Mouse (Mus musculus): ENCODE measurements around the gene Fam69b.
A peak's percentile ranks its signal among the peaks of the same experiment; 100 is the strongest.

Gene Fam69b

DNA sequence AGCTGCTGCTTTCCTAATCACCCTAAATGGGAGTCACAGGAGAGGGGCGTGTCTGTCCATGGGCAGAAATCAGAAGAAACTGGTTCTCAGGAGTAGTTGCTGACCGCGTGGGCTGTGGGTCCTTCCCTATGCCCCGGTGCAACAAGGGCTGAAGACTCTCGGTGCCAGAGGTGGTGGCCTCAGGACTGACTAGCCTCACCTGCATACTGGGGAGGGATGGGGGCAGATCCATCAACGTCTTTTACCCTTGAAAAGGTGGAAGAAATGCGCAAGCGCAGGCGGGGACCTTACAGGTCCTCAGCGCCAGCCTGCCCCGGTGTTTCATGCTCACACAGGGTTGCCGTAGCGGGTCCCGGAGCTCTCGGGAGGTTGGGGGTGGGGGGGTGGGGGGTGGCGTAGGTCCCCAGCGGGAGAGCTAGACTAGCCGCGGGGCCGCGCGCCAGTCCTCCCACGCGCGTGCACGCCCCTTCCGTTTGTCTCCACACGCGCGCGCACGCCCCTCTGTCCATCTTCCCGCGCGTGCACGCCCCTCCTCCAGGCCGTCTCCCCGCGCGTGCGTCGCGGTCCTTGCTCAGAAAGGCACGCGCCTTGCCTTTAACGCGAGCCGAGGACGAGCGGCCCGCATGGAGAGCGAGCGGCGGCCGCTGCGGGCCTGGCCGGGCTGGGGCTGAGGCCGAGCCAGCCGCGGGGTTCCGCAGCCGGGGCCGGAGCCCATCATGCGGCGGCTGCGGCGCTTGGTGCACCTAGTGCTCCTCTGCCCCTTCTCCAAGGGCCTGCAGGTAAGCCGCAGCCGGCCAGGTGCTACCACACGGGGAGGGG lies at the start of gene Fam69b:
Gene Fam69b, plus strand, starts transcription at position 537 of the 819 bp plus-strand sequence.
- DNase-seq (ENCODE audit: low spot score in 2 of 2): peak; percentile 39 to 53

- no peak for DNase-seq (ENCODE audit: low spot score in 2 of 2)
Measured at GRCm38 (mm10) chr2:26579714-26580113, 48.5 kb upstream of the Fam69b start, which contains the start of gene Egfl7. Gene Egfl7 (plus strand): TSS chr2:26580014.

DNA sequence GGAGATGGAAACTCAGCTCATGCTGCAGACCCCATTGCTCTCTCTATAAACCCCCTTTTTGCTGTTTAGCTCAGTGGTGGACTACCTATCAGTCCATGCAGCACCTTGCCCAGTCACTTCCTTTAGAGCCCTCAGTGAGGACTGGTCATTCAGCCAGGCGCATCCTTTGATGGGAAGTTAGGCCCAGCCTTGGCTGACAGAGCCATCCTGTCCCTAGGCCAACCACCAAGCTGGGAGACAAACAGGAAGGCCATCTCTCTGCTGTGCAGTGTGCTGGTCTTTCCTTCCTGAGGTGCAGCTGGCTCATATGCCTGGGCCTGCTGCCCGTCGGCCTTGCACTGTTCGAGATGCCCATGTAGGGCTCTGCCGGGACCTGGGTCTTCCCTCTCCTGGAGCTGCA lies 47.5 kb upstream of the Fam69b start:
- no peak for DNase-seq (ENCODE audit: low spot score in 2 of 2)

- no peak for DNase-seq (ENCODE audit: low spot score in 2 of 2)
Measured at GRCm38 (mm10) chr2:26582203-26582602, 46.1 kb upstream of the Fam69b start.

GRCm38 (mm10) chr2:26582741-26583140 lies 45.5 kb upstream of the Fam69b start:
- no peak for DNase-seq (ENCODE audit: low spot score in 2 of 2)

DNA sequence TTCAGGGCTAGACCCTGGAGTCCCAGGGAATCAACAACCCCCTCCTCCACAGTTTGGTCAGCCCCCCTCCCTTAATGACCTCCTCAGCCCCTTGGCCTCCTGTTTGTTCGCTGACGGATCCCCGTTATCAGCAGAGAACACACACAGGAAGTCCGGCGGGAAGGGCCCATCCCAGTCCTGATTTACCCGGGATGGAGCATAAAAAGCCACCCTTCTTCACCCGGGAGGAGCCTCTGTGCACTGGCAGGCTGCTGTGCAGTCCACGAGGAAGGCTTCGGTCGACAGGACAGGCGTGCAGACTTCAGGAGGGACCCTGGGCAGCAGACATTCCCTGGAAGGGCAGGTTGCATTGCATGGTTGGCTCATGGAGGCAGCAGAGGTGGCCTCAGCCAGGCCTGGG lies 44.6 kb upstream of the Fam69b start:
- peak in 1 of 2 experiments; percentile 61 for DNase-seq (ENCODE audit: low spot score in 2 of 2)

DNA sequence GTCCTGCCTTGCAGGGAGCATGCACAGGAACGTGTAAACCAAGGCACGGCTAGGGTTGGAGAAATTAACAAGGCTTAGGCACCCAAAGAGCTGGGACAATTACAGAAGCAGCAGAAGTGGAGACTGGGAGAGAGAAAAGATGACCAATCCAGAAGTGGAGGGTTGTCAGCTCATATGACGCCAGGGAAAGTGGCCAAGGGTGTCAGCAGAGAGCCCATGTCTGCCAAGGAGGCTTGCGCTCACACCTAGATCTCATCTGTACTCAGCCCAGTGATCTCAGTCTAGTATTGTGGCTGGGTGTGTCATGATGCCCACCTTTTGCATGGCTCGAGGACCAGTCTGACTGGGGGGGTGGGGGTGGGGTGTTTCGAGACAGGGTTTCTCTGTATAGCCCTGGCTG lies 42.5 kb upstream of the Fam69b start:
- no peak for DNase-seq (ENCODE audit: low spot score in 2 of 2)

GRCm38 (mm10) chr2:26586294-26587043 lies 41.8 kb upstream of the Fam69b start, which contains the start of gene Gm20532:
Gene Gm20532 (plus strand): TSS chr2:26586639.
- DNase-seq (ENCODE audit: low spot score in 2 of 2): peak in 1 of 2 experiments; percentile 41

DNA sequence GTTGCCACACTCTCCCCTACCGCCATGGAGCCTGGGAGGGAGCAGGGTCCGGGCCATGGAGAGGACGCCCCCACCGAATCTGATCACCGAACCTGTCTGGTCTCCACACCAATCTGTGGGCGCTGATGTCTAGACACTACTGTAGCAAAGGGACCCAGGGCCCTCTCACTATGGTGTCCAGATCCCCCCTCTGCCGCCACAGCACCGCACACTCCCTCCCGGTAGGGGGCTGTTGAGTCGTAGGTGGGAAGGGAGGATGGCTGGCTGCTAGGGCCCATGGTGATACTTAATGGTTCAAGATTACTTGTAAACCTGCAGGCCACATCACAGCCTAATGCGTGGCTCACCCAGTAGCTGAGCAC lies 41.2 kb upstream of the Fam69b start:
- no peak for DNase-seq (ENCODE audit: low spot score in 2 of 2)

DNA sequence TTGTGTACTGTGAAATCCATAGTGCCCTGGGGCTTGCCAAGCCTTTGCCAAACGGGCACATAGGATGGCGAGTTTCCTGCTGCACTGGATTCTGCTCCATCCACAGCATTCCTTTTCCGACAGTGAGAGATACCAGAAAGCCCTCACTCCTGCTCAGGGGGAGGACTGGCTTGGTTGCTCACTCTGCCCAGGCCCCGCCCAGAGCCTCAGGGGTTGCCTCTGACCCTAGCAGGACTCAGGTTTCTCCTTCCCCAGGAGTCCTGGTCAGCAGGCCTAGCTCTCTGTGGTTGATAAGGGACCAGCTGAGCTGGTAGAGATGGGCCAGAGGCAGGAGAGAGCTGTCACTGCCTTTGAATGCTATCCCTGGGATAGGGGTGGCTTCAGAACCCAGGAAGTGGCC lies 39.7 kb upstream of the Fam69b start:
- no peak for DNase-seq (ENCODE audit: low spot score in 2 of 2)

DNA sequence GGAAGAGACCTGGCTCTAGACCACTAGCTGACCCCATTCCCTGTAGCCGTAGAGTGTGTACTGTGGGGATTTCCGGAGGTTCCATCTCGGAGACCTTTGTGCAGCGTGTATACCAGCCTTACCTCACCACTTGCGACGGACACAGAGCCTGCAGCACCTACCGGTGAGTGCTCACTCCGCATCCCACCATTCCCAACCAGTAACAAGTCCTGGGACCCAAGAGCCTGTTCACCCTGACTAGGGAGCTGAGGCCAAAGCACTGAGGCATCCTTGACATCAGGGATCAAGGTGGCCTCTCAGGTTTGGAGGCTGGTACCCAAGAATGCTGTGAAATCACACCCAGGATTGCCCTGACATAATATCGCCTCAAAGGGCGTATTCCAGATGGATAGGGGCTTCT lies 39.0 kb upstream of the Fam69b start:
- DNase-seq (ENCODE audit: low spot score in 2 of 2): no peak

- no peak for DNase-seq (ENCODE audit: low spot score in 2 of 2)
Measured at GRCm38 (mm10) chr2:26590282-26590681, 38.0 kb upstream of the Fam69b start.

DNA sequence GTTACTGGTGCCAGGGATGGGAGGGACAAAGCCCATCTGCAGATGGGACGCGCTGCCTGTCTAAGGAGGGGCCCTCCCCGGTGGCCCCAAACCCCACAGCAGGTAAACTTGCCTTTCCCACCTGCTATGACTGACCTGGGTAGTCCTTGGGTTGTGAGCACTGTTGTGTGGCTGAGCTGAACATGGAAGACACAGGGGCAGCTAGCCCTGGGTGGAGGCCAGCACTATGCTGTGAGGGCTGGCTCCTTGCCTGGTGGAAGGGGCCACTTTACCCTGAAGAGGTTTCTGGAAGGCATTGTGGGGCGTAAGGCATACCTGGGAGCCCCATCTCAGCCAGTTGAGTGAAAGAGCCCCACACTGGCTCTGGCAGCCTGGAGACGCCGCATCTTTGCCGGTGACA lies 37.3 kb upstream of the Fam69b start:
- no peak for DNase-seq (ENCODE audit: low spot score in 2 of 2)

DNA sequence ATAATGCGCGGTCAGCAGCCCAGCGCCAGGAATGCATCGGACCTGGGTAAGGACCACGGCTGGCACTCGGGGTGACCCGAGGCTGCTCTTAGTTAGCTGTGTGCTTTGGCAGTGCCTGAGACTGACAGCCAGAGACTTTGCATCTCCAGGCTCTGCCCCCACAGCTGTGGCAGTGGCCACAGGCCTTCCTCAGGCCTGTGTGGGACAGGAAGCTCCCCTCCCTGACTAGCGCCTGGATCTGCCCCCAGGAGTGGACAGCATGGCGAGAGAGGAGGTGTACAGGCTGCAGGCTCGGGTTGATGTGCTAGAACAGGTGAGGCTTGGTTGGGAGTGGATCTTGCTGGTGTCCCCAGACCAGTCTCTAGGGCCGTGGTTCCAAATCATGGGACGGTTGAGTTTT lies 36.8 kb upstream of the Fam69b start:
- no peak for DNase-seq (ENCODE audit: low spot score in 2 of 2)

GRCm38 (mm10) chr2:26593211-26594021 lies 34.8 kb upstream of the Fam69b start:
- no peak for DNase-seq (ENCODE audit: low spot score in 2 of 2)

GRCm38 (mm10) chr2:26594022-26594346 lies 34.3 kb upstream of the Fam69b start:
- DNase-seq (ENCODE audit: low spot score in 2 of 2): no peak

DNA sequence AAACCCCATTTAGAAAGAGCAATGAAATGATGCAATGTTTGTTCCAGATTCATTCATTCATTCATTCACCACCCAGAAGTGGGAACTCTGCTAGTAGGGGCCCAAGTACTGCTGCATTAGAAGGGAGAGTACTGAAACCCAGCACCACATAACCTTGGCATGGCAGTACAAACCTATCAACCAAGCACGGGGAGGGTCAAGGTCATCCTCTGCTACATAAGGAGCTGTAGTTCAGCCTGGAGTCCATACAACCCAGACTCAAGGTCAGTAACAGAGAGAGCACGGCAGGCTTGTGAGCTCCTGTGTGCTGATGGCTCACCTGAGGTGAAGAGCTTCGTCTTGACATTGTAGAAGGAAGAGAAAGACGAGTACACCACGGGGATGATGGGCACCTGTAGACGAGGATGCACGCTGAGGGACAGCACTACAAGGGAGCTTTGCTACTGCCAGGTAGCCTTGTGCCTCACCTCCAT lies 33.8 kb upstream of the Fam69b start:
- DNase-seq (ENCODE audit: low spot score in 2 of 2): no peak

- DNase-seq (ENCODE audit: low spot score in 2 of 2): no peak
Measured at GRCm38 (mm10) chr2:26594934-26595724, 33.1 kb upstream of the Fam69b start.

GRCm38 (mm10) chr2:26595725-26596435 lies 32.4 kb upstream of the Fam69b start:
- DNase-seq (ENCODE audit: low spot score in 2 of 2): no peak

DNA sequence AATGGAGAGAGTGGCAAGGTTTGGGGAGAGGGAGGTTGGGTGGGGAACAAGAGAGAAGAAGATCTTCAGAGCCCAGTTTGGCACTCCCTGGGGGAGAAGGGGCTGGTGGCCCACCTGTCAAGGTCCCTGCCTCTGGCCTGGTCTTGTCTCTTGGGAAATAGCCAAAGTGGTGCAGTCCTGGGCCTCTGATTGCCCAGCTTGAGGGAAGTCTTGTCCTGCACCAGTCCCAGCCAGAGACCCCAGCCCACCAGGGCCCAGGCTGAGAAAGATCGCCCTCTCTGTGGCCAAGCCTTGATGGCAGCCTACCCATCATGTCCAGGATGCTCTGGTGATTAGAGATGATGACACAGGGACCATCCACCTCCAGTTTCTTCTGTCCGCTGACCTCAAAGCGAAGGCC lies 31.4 kb upstream of the Fam69b start:
- no peak for DNase-seq (ENCODE audit: low spot score in 2 of 2)

DNA sequence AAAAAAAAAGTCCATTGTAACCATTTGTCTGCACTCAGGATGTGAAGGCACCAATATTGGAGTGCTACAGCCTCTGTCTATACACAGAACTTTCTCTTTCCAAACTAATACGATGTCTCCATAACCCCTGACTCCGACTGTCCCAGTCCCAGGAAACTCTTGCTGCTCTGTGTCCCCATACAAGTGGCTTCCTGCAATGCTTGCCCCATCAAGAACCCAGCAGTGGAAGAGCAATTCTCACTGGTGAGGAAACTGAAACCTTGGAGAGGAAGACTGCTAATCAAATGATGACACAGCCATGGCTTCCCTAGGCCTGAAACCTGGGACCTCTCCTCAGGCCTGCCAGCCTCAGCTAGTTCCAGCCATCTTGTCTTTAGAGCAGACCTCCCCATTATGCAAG lies 30.4 kb upstream of the Fam69b start:
- DNase-seq (ENCODE audit: low spot score in 2 of 2): no peak

All from urinary bladder, postnatal 36 days (tissue).